Mouse (Mus musculus) cerebellum, adult (tissue): Measurements from ENCODE around the gene B4galnt1.
"Not testable (repeated sequence)": the region's sequence is repeated elsewhere in the genome, so short reads cannot be mapped to it uniquely, and the experiment has no call there.

Source experiments
- ATAC-seq: cut with Nextera tagmentation; 2 replicates; pipeline ENCODE4 v1.9.2; 2017; ENCODE audit warnings: mild to moderate bottlenecking, moderate library complexity, mixed read lengths; ENCODE audit not compliant: insufficient number of reproducible peaks, low FRiP score, low TSS enrichment

B4galnt1 gene

GRCm38 (mm10) chr10:127164631-127165353, at the start of gene B4galnt1:
Gene B4galnt1, plus strand, starts transcription at chr10:127165225.
- ATAC-seq, result peak; percentile 78

- no peak for ATAC-seq
Measured at GRCm38 (mm10) chr10:127118470-127118869, 46.6 kb upstream of the B4galnt1 start.

GRCm38 (mm10) chr10:127119229-127119628, 45.8 kb upstream of the B4galnt1 start:
- ATAC-seq, result no peak

DNA sequence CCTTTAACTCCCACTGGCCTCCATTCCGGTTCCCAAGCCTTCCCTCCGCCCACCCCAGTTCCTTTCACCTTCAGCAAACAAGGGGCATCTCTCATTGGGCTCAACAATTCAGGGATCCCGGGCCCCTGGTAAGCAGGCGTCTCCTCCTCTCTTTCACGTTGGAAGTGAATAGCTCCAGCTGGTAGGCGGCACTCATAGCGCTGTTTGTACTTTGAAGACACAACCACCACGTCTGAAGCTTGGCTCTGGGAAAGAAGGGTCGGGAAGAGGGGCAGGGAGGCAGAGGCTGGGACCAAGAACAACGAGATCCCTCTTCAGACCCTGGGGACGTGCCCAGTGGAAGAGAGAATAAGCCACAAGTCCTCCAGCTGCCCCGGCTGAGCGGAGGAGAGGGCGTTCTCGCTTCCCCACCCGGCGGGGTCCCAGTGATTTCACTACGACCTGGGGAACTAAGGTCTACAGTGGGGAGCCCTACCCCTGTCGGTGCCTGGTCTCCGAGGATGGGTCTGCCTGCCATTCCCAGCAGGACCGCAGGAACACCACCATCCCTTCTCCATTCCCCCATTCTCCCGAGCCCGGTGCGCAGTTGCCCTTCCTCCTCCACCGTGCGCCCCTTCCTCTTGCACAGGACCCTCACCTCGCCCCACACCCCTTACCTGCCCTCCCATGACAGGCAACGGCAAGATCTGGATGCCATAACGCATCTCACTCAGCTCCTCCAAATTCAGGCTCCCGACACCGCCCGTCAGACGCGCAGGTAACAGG, 44.5 kb upstream of the B4galnt1 start:
- 0 out of 2 replicates have a peak, but pooled peaks have one; percentile 7 for ATAC-seq

- peak; percentile 89 for ATAC-seq
Measured at GRCm38 (mm10) chr10:127121066-127121477, 44.0 kb upstream of the B4galnt1 start, which contains the start of gene Os9. Gene Os9, minus strand, starts transcription at chr10:127121131.

DNA sequence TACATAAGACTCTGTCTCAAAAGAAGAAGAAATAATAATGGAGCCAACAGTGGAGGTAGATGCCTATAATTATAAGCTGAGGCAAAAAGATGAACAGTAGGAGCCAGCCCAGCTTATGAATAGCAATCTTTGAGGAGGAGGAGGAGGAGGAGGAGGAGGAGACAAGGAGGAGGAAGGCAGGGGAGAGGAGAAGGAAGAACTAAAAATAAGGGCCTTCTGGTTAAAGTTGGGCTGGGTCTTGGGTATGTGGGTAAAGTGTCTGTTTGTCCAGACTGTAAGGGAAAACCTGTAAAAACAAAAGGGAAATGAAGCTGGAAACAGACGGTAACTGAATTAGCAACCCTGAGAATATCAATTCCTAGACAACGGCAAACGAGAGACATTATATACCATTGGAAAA, 43.0 kb upstream of the B4galnt1 start:
- ATAC-seq, result no peak

GRCm38 (mm10) chr10:127122784-127123435, 42.1 kb upstream of the B4galnt1 start:
- no peak for ATAC-seq

GRCm38 (mm10) chr10:127123436-127123805, 41.6 kb upstream of the B4galnt1 start:
- peak; percentile 37 for ATAC-seq

DNA sequence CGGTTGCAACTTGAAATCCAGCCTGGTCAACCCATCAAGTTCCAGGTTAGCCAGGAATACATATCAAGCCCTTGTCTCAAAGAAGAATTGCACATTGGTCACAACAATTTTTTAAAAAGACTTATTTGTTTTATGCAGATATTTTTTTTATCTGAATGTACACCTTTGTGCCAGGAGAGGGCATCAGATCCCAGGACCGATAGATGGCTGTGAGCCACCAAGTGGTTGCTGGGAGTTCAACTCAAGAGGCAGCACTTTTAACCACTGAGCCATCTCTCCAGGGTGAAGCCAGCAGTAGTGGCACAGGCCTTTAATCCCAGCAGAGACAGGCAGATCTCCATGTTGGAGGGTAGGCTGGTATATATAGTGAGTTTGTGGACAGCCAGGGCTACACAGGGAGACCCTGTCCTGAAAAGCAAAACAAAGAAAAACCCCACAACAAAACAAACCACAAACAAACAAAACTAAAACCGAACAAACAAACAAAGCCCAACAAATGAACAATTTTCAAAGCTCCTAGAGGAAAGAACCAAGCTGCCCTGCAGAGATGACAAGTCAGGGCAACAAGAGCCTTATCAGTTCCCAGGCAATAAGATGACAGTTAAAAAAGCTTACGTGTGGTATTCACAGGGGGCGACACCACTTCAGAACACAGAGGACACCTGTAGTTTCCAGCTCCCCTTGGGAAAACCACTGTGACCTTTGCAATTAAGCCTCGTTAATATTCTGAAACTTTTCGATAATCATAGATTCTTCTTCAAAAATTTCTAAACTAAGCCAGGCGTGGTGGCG, 39.6 kb upstream of the B4galnt1 start:
- no peak for ATAC-seq

GRCm38 (mm10) chr10:127126579-127126978, 38.4 kb upstream of the B4galnt1 start:
- no peak for ATAC-seq

DNA sequence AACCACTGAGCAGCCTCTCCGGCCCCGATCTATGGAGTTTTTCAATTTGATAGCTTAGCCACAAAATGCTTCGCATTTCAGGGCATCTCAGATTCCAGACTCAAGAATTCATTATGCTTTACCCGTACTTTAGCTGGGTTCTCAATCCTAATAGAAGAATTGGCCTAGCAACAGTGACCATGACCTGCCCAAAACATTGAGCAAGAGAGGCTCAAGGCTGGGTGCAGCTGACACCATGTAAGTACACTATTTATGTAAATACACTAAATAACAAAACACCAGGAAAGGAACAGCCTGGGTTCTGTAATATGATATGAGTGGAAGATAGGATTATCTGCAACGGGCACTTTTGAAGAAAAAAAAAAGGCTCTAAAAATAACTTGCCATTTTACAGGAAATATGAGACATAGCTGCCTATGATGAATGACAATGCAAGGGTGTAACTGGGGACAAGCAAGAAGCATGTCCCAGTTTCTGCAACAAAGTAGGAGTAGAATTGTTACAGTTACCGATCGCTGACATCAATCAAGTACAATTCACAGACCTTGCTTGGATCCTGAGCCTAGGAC, 37.2 kb upstream of the B4galnt1 start:
- no peak for ATAC-seq

DNA sequence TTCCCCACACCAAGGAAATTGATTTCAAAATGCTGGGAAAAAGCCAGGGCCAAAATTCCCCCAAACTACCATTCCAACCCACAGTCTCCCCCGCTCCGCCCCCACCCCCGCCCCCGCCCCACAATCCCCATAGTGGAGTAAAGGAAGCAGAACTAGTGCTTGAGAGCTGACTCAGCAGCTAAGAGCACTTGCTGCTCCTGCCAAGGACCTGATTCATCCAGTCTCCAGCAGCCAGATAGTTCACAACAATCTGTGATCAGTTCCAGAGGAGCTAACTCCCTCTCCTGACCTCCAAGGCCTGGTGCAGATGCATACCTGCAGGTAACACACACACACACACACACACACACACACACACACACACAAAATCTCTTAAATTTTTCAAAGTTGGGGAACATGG, 35.6 kb upstream of the B4galnt1 start:
- no peak for ATAC-seq

DNA sequence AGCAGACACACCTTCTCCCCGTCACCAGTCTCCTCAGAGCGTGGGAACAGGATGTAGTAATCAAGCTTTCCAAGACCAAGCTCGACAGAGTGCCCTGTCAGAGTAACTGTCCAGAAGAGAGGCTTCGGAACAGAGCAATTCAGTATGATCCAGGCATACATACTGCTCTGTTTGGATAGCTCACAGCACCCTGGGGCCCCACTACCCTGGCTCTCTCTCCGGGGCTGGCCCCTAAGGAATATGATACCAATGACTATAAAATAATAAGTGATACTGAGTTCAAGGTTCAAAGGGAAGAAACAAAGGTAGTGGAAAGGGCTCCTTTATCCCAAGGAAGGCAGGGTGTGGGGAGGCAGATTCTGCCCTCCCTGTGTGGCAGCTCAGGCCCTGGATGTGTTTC, 32.6 kb upstream of the B4galnt1 start:
- no peak for ATAC-seq

- not testable (repeated sequence) for ATAC-seq
Measured at GRCm38 (mm10) chr10:127134394-127135035, 30.5 kb upstream of the B4galnt1 start.

DNA sequence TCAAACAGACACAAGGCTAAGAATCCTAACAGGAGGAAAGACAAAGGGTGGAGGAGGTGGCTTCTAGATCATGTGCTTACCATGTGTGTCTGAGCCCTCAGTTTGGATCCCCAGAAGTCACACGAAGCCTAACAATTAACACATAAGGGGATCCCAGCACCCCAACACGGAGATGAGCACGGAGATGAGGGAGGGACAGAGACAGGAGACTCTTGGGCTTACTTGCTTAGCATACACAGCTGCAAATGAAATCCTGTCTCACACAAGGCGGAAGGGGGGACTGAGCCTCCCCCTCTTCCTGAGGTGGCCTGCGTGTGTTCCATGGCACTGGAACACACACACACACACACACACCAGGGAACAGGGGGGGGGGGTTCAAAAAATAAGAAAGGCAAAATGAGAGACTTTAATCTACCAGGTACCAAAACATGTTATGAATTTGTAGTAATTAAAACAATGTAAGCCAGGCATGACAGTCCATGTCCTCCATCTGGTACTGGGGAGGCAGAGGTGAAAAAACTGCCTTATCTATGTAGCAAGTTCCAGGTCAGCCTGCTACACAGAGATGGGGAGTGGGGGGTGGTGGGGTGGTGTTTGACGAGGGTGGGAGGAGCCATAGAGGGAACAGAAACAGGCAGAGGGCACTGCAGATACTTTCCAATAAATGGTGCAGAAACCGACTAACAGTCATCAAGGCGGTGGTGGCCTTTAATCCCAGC, 29.7 kb upstream of the B4galnt1 start:
- no peak for ATAC-seq

DNA sequence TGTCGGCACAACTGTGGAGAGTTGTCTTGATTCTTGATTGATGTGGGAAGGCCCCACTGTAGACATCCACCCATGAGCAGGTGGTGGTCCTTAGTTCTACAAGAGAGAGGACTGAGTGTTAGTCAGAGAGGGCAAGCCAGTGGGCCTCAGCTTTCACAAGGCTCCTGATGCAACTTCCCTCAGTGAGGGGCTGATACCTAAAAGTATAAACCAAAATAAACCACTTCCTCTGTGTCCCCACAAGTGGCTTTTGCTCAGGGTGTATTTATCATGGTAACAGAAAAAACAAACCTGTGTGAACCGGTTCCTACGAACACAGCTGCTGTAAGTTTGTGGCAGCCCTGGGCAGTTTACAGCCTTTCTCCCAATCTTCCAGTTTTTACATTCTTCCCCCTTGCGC, 28.5 kb upstream of the B4galnt1 start:
- ATAC-seq, result no peak

DNA sequence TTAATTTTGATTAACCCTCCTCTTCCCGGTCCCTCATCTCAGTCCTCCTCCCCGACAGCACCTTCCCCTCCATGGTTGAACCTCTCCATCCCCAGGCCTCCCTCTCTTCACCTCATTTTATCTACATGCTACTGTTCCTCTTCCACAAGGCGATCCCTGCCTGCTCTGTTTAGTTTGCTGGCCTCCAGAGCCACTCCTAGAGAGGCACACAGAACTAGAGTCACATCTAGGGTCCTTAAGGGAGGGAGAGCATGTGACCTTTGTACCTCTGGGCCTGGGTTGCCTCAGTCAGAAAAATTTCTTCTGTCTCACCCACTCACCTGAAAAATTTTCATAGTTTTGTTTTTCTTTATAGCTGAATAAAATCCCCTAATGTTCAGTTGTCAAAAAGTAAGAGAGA, 27.1 kb upstream of the B4galnt1 start:
- ATAC-seq, result no peak

DNA sequence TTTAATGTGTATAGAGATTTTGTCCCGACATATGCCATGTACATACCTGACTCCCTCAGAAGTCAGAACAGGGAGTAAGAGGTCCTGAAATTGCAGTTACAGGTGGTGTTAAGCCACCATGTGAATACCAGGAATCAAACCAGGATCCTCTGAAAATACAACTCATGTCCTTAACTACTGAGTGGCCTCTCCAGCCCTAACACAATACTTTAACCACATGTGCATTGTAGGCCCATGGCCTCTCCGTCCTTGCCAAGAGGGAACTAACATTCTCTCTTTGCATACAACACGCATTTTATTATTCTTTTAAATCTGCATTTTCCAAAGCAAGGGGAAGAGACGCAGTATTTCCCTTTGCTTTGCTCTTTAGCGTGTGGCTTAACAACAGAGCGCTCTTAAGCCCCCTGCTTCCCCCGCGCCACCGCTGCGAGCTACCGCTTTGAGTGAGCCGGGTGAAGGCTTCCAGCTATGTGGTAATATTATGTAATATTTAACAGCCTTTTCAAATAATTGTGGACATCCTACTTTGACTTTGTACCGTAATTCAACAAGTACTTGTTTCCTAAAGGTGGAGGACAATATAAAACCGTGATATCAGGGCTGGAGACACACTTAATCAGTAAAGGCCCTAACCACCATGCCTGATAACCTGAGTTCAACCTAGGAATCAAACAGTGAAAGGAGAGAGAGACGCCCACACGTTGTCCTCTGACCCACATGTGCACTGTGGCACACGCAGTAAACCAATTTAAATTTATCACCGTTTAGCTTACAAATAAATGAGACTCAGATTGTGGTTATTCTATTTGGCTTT, 26.5 kb upstream of the B4galnt1 start:
- no peak for ATAC-seq
